Mouse (Mus musculus): ENCODE results near the gene Gm49776. TPM values are rescaled to one million over a fixed set of nuclear protein-coding genes. Genes with fewer than 3 reads are reported as not detected.
"Not testable (repeated sequence)": the region's sequence is repeated elsewhere in the genome, so short reads cannot be mapped to it uniquely, and the experiment has no call there.

Gm49776 gene
- total RNA-seq, 4 experiments from 2014 or later = not detected

DNA sequence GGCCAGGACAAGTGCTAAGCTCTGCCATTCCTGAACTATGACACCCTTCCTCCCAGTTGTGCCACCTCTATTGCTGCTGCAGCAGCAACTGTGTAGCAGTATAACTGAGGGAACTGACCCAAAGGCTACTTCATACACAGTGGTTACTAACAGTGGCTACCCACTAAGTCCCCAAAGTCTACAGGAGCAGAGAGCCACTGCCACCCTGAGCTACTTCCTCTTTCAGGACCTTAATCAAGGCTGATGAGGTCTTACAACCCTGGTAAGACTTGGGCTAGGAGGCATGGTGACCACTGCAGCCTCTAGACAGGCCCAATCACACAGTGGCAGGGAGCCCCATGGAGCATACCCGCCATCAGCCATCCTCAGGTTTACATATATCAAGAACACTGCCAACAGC lies 56.1 kb downstream of the Gm49776 start:
- DNase-seq = no peak

DNA sequence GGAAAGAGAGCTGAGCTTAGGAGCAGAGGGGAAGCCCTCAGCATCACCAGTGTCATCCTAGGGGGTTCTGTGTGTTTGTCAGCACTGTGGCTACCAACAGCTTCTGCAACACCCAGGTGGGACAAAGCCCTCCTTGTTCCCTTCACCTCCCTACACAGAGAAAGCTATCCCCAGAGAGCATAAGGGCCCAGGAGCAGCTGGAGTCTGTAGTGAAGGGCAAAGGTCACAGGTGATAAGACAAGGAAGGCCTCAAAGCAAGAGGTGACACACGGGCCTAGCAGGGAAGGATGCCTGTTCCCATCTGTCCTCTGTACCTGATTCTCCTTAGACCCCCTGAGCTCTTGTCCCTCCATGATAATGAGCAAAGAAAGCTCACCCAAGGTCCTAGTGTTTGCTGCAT lies 56.5 kb downstream of the Gm49776 start:
- no peak for DNase-seq

DNA sequence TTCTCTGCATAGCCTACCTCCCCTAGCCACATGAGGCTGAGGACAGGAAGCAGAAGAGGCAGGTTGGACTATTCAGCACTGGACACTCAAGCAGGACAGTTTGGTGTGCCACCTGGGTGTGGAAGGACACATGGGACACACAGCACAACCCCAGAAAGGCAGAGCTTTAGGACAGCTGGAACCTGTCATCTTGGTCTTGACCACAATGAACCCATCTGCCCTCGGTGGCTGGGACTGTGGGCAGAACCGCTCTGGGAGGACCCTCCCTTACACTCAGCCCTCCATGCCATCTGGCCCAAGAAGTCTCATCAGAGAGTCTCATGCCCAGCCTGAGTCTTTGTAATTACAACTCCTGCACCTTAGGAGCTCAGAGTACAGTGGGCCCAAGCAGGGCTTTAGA lies 58.1 kb downstream of the Gm49776 start:
- DNase-seq = no peak

DNA sequence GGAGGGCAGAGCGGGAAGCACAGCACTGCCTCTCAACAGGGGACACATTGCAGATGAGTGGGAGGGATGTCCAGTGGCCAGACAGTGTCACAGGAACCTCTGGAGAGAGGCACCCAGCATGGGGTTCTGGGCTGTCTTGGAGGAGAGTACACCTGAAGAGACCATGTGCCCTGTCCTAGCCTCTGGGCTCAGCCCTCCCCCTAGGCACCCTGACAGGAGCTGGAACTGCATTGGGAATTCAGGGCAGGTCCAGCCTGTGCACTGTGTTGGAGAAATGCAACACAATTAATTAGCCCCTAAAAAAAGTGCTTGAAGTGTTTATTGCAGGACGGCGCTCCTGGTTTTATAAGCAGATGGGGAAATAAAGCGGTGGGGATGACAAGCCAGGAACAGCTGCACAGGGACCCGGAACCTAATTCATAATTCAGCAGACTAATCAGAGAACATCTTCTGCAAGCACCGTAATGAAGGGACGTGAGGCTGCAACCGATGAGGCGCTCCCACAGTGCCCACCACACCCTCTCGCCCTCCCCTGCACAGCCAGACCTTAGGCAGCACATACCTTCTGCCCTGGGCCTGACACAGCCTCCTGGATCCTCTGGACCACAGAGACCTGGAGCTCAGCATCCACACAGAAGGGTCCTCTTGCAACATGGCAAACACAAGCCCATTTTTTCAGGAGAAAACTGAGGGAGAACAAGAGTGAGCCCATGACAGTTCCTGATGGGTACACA lies 59.6 kb downstream of the Gm49776 start:
- DNase-seq = no peak

DNA sequence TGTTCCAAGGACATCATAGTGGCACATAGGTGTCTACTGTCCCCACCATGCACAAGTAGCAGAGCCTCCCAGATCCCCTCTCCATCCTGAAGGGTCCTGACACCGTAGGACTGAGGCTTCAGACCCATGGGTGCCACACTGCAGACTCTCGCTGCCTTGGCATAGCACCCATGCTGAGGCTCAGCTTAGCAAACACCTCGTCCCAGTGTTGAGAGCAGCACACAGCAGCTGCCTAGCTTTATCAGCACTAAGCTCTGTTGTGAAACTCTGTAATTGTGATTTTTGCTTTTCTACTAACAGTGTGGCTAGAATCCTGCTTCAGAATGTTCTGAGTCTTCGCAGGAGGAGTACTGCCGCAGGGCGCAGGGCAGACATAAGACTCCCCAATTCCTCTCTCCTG lies 60.2 kb downstream of the Gm49776 start:
- no peak for DNase-seq

DNA sequence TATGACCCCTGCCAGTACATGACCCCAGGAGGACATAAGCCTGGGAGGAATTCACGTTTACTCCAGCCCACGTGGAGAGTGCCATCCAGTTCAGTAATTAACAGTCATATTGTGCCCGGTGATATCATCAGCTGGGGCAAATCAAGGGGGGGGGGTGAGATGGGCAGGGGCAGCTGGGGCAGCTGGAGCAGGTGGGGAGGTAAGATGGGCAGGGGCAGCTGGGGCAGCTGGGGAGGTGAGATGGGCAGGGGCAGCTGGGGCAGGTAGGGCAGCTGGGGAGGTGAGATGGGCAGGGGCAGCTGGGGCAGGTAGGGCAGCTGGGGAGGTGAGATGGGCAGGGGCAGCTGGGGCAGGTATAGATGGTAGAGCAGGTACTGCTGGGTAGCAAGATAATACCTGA lies 62.6 kb downstream of the Gm49776 start:
- DNase-seq = not testable (repeated sequence)

Small RNA genes within 50 kb of the gene (microRNA-seq; reads per million reads assigned to microRNA genes)
- gene Gm24572 = 0 to 0.35 reads per million in 2 experiments
- gene Mir1306 = 58.9 to 112 reads per million in 2 experiments

Other genes with a start within 250 kb of the Gm49776 start
- 10 to 100 TPM; 63.2 to 80.9 (median 74.1) TPM for gene Dgcr6, start 205.5 kb downstream of the Gm49776 start, total RNA-seq (2022)
- gene Prodh, start 168.1 kb downstream of the Gm49776 start, total RNA-seq (2022) = 10 to 100 TPM; 24.3 to 64.6 (median 44.3) TPM
- under 1 TPM in 3 of 4 experiments, not detected in 1; 0.14 to 0.30 (median 0.23) TPM for gene Rtn4r, start 130.7 kb downstream of the Gm49776 start, total RNA-seq (2022)
- not detected for gene Ccdc188, start 40.4 kb downstream of the Gm49776 start, total RNA-seq (2022)
- 10 to 100 TPM; 20.5 to 33.0 (median 27.2) TPM for gene Zdhhc8, start 23.2 kb downstream of the Gm49776 start, total RNA-seq (2022)
- 10 to 100 TPM; 49.8 to 66.4 (median 59.1) TPM for gene Trmt2a, start 9.6 kb downstream of the Gm49776 start, total RNA-seq (2022)
- 100 to 1,000 TPM in 3 of 4 experiments, 10 to 100 TPM in 1; 98.7 to 146 (median 114) TPM for gene Ranbp1, start 9.6 kb downstream of the Gm49776 start, total RNA-seq (2022)
- 10 to 100 TPM; 24.4 to 48.7 (median 32.9) TPM for gene Dgcr8, start 30.9 kb upstream of the Gm49776 start, total RNA-seq (2022)
- gene Tango2, start 89.8 kb upstream of the Gm49776 start, total RNA-seq (2022) = 10 to 100 TPM; 45.4 to 68.0 (median 52.7) TPM
- 10 to 100 TPM; 25.5 to 67.0 (median 52.7) TPM for gene Arvcf, start 89.9 kb upstream of the Gm49776 start, total RNA-seq (2022)
- gene Txnrd2, start 168.1 kb upstream of the Gm49776 start, total RNA-seq (2022) = 100 to 1,000 TPM in 2 of 4 experiments, 10 to 100 TPM in 2; 79.2 to 123 (median 103) TPM
- gene Comt, start 168.5 kb upstream of the Gm49776 start, total RNA-seq (2022) = 100 to 1,000 TPM; 147 to 201 (median 185) TPM
- gene Gnb1l, start 240.4 kb upstream of the Gm49776 start, total RNA-seq (2022) = 1 to 10 TPM; 5.1 to 7.0 (median 6.1) TPM
- 1 to 10 TPM; 4.9 to 8.2 (median 5.1) TPM for gene Rtl10, start 240.6 kb upstream of the Gm49776 start, total RNA-seq (2022)

All from adrenal gland, adult 8-10 months (tissue).